Mouse (Mus musculus): ENCODE measurements around the gene Crhr1.

- TF ChIP-seq CTCF (conservative IDR thresholded peaks at IDR 0.05; ENCODE audit: low read length) (no peak), NANOG (IDR thresholded peaks at IDR 0.05; ENCODE audit: borderline replicate concordance, low read length) (no peak), POU5F1 (IDR thresholded peaks at IDR 0.05; ENCODE audit: borderline replicate concordance, low read length) (no peak)
These were observed 18.3 kb downstream of the Crhr1 start for GRCm38 (mm10) chr11:104150911-104151310.

All from E14TG2a.4 (cell line).